Mouse (Mus musculus) olfactory bulb, adult 2 months (tissue): ENCODE data around the gene Bmt2.

Experiments
- CTCF ChIP-seq: fragments of 200-500 bp; IDR thresholded peaks from 2 replicates; pipeline ENCODE4 v1.5.1; 2012; ENCODE audit warnings: low read depth, mild to moderate bottlenecking, low read length, moderate library complexity; ENCODE audit not compliant: insufficient read depth
- POLR2A ChIP-seq: fragments of 200-500 bp; IDR thresholded peaks from 2 replicates; pipeline ENCODE4 v1.6.1; 2012; ENCODE audit warnings: mild to moderate bottlenecking, low read depth, low read length, moderate library complexity; ENCODE audit not compliant: insufficient read depth

- TF ChIP-seq POLR2A (no peak), CTCF (no peak)
Measured at GRCm38 (mm10) chr6:13630607-13631006, 47.2 kb downstream of the Bmt2 start.
